Mouse (Mus musculus): ENCODE measurements around the gene Dact1. TPM values are rescaled to one million over a fixed set of nuclear protein-coding genes. Genes with fewer than 3 reads are reported as not detected.
A peak's percentile ranks its signal among the peaks of the same experiment; 100 is the strongest.

The Dact1 gene
- 3.4 and 4.1 TPM in 2 replicates for polyA plus RNA-seq (2016; fragmentation: Nextera tagmentation; extraction: Ambion mirVana)

- H3K27me3 ChIP-seq (replicated peaks), result peaks cover 70% of the 10 kb centered on the region
- peak within 1 kb of the TSS; percentile 50 for H3K9ac ChIP-seq
- H3K4me3 ChIP-seq, result peak within 1 kb of the TSS; percentile 62
- peaks cover 11% of the 10 kb centered on the region; the same call in 1 of the 2 replicates for H3K4me1 ChIP-seq
- no peaks in the 10 kb centered on the region for H3K9me3 ChIP-seq (replicated peaks)
- ATAC-seq, result peak; percentile 80
- under 1% methylated on average over 52 of the region's 76 CpGs for WGBS (ENCODE audit: insufficient replicate concordance)
- H3K27ac ChIP-seq, result peak within 1 kb of the TSS; percentile 58; the same call in 1 of the 2 replicates
- peak within 1 kb of the TSS; percentile 84 for H3K4me2 ChIP-seq
- no peaks in the 10 kb centered on the region for H3K36me3 ChIP-seq
Measured at GRCm38 (mm10) chr12:71309581-71310067, at the start of gene Dact1. Gene Dact1, plus strand, starts transcription at chr12:71309884.

- no peak overlapping the region for H3K4me3 ChIP-seq
- H3K27me3 ChIP-seq (replicated peaks), result no peaks in the 10 kb centered on the region
- H3K9ac ChIP-seq, result no peak overlapping the region
- H3K9me3 ChIP-seq (replicated peaks), result no peaks in the 10 kb centered on the region
- H3K4me1 ChIP-seq, result no peaks in the 10 kb centered on the region
- H3K27ac ChIP-seq, result no peak overlapping the region
- H3K4me2 ChIP-seq, result no peak overlapping the region
- WGBS (ENCODE audit: insufficient replicate concordance), result 69% methylated on average over 4 of the region's 4 CpGs
- no peaks in the 10 kb centered on the region for H3K36me3 ChIP-seq
- no peak for ATAC-seq
Measured at GRCm38 (mm10) chr12:71264211-71264610, 45.5 kb upstream of the Dact1 start.

- WGBS (ENCODE audit: insufficient replicate concordance), result 76% methylated on average over 7 of the region's 7 CpGs
- H3K27me3 ChIP-seq (replicated peaks), result no peaks in the 10 kb centered on the region
Measured at GRCm38 (mm10) chr12:71269367-71269766, 40.3 kb upstream of the Dact1 start.

GRCm38 (mm10) chr12:71271131-71271530 lies 38.6 kb upstream of the Dact1 start:
- Histone ChIP-seq H3K4me2 (no peak overlapping the region), H3K36me3 (no peaks in the 10 kb centered on the region), H3K4me1 (no peaks in the 10 kb centered on the region), H3K9me3 (replicated peaks) (no peaks in the 10 kb centered on the region), H3K27ac (no peak overlapping the region), H3K9ac (no peak overlapping the region), H3K27me3 (replicated peaks) (no peaks in the 10 kb centered on the region), H3K4me3 (no peak overlapping the region)
- WGBS (ENCODE audit: insufficient replicate concordance), result 65% methylated on average over 5 of the region's 5 CpGs
- no peak for ATAC-seq

More at GRCm38 (mm10) chr12:71269367-71269766, 40.3 kb upstream of the Dact1 start:
- H3K27ac ChIP-seq, result no peak overlapping the region
- no peak overlapping the region for H3K9ac ChIP-seq
- no peaks in the 10 kb centered on the region for H3K36me3 ChIP-seq
- H3K4me2 ChIP-seq, result no peak overlapping the region
- no peaks in the 10 kb centered on the region for H3K4me1 ChIP-seq
- no peak for ATAC-seq
- H3K9me3 ChIP-seq (replicated peaks), result no peaks in the 10 kb centered on the region
- H3K4me3 ChIP-seq, result no peak overlapping the region

- no peak overlapping the region for H3K9ac ChIP-seq
- H3K9me3 ChIP-seq (replicated peaks), result no peaks in the 10 kb centered on the region
- no peaks in the 10 kb centered on the region for H3K27me3 ChIP-seq (replicated peaks)
- H3K27ac ChIP-seq, result no peak overlapping the region
- H3K36me3 ChIP-seq, result no peaks in the 10 kb centered on the region
- no peak overlapping the region for H3K4me2 ChIP-seq
- no peak for ATAC-seq
- H3K4me3 ChIP-seq, result no peak overlapping the region
- WGBS (ENCODE audit: insufficient replicate concordance), result 75% methylated on average over 5 of the region's 5 CpGs
- H3K4me1 ChIP-seq, result no peaks in the 10 kb centered on the region
Measured at GRCm38 (mm10) chr12:71274519-71275237, 35.0 kb upstream of the Dact1 start.

GRCm38 (mm10) chr12:71275906-71276595 lies 33.6 kb upstream of the Dact1 start:
- no peak overlapping the region for H3K9ac ChIP-seq
- 64% methylated on average over 8 of the region's 8 CpGs for WGBS (ENCODE audit: insufficient replicate concordance)
- H3K27ac ChIP-seq, result no peak overlapping the region
- no peaks in the 10 kb centered on the region for H3K27me3 ChIP-seq (replicated peaks)
- no peaks in the 10 kb centered on the region for H3K4me1 ChIP-seq
- no peak overlapping the region for H3K4me2 ChIP-seq
- no peaks in the 10 kb centered on the region for H3K9me3 ChIP-seq (replicated peaks)
- no peak overlapping the region for H3K4me3 ChIP-seq
- no peaks in the 10 kb centered on the region for H3K36me3 ChIP-seq
- no peak for ATAC-seq

- Histone ChIP-seq H3K9ac (no peak overlapping the region), H3K9me3 (replicated peaks) (no peaks in the 10 kb centered on the region), H3K4me3 (no peak overlapping the region), H3K27ac (no peak overlapping the region), H3K4me2 (no peak overlapping the region), H3K4me1 (no peaks in the 10 kb centered on the region), H3K27me3 (replicated peaks) (no peaks in the 10 kb centered on the region), H3K36me3 (no peaks in the 10 kb centered on the region)
- 67% methylated on average over 12 of the region's 12 CpGs for WGBS (ENCODE audit: insufficient replicate concordance)
- no peak for ATAC-seq
Measured at GRCm38 (mm10) chr12:71279521-71280262, 30.0 kb upstream of the Dact1 start.

GRCm38 (mm10) chr12:71281201-71281768 lies 28.4 kb upstream of the Dact1 start:
- no peak overlapping the region for H3K27ac ChIP-seq
- 66% methylated on average over 12 of the region's 12 CpGs for WGBS (ENCODE audit: insufficient replicate concordance)
- no peak overlapping the region for H3K9ac ChIP-seq
- no peaks in the 10 kb centered on the region for H3K36me3 ChIP-seq
- H3K9me3 ChIP-seq (replicated peaks), result no peaks in the 10 kb centered on the region
- H3K27me3 ChIP-seq (replicated peaks), result no peaks in the 10 kb centered on the region
- ATAC-seq, result no peak
- no peak overlapping the region for H3K4me3 ChIP-seq
- no peaks in the 10 kb centered on the region for H3K4me1 ChIP-seq
- no peak overlapping the region for H3K4me2 ChIP-seq

GRCm38 (mm10) chr12:71285399-71285798 lies 24.3 kb upstream of the Dact1 start:
- ATAC-seq, result no peak
- no peak overlapping the region for H3K4me2 ChIP-seq
- H3K9ac ChIP-seq, result no peak overlapping the region
- no peaks in the 10 kb centered on the region for H3K9me3 ChIP-seq (replicated peaks)
- H3K27ac ChIP-seq, result no peak overlapping the region
- no peaks in the 10 kb centered on the region for H3K27me3 ChIP-seq (replicated peaks)
- no peak overlapping the region for H3K4me3 ChIP-seq
- H3K4me1 ChIP-seq, result no peaks in the 10 kb centered on the region
- H3K36me3 ChIP-seq, result no peaks in the 10 kb centered on the region

GRCm38 (mm10) chr12:71290460-71290859 lies 19.2 kb upstream of the Dact1 start:
- no peaks in the 10 kb centered on the region for H3K36me3 ChIP-seq
- H3K4me1 ChIP-seq, result peaks cover 14% of the 10 kb centered on the region
- H3K4me2 ChIP-seq, result no peak overlapping the region
- no peaks in the 10 kb centered on the region for H3K27me3 ChIP-seq (replicated peaks)
- ATAC-seq, result no peak
- 49% methylated on average over 2 of the region's 2 CpGs for WGBS (ENCODE audit: insufficient replicate concordance)
- no peak overlapping the region for H3K9ac ChIP-seq
- no peak overlapping the region for H3K27ac ChIP-seq
- H3K9me3 ChIP-seq (replicated peaks), result no peaks in the 10 kb centered on the region
- H3K4me3 ChIP-seq, result no peak overlapping the region

- no peak overlapping the region for H3K9ac ChIP-seq
- no peak for ATAC-seq
- WGBS (ENCODE audit: insufficient replicate concordance), result 16% methylated on average over 22 of the region's 22 CpGs
- H3K36me3 ChIP-seq, result no peaks in the 10 kb centered on the region
- no peaks in the 10 kb centered on the region for H3K27me3 ChIP-seq (replicated peaks)
- no peak overlapping the region for H3K27ac ChIP-seq
- H3K9me3 ChIP-seq (replicated peaks), result no peaks in the 10 kb centered on the region
- H3K4me3 ChIP-seq, result peak overlapping the region; percentile 21
- peak overlapping the region; percentile 56 for H3K4me2 ChIP-seq
- H3K4me1 ChIP-seq, result peaks cover 14% of the 10 kb centered on the region
Measured at GRCm38 (mm10) chr12:71293960-71294942, 15.4 kb upstream of the Dact1 start.

Data from liver, embryonic 12.5 days (tissue).